Mouse (Mus musculus): ENCODE measurements around the gene Lef1.

DNA sequence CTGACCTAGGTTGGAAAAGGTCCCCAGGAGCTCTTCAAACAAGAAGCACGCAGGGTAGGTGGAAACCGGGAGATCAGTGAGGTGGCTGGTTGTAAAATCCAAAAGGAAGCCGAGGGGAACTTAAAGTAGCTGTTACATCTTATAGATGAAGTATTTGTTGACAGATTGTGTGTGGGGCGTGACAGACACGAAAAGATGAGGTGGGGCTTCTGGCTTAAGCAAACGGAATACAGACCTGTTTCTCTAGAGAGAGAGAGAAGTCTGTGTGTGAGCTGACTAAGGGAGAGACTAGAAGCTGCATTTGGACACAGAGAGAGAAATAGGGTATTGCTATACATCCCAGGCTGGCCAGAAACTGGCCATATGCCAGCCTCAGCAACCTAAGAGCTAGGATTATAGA, 18.2 kb upstream of the Lef1 start:
- TF ChIP-seq CTCF (IDR thresholded peaks at IDR 0.05; ENCODE audit: control insufficient read depth, insufficient read depth, low read length) (no peak), POLR2A (IDR thresholded peaks at IDR 0.05; ENCODE audit: borderline replicate concordance, control insufficient read depth, low read depth, low read length) (no peak)
